Mouse (Mus musculus): ENCODE results near the gene Mbd6. TPM values are rescaled to one million over a fixed set of nuclear protein-coding genes. Genes with fewer than 3 reads are reported as not detected.

The Mbd6 gene
- polyA plus RNA-seq (2015; fragmentation: Nextera tagmentation; extraction: Ambion mirVana): 13.1 and 15.7 TPM in 2 replicates

- peak; percentile 50 for ATAC-seq
- H3K27me3 ChIP-seq (replicated peaks): no peaks in the 10 kb centered on the region
- H3K4me3 ChIP-seq (replicated peaks): peak within 1 kb of the TSS; percentile 69
- no peaks in the 10 kb centered on the region for H3K9me3 ChIP-seq
- peaks cover 51% of the 10 kb centered on the region for H3K4me1 ChIP-seq (replicated peaks)
- 0% methylated on average over 47 of the region's 65 CpGs for WGBS
- H3K4me2 ChIP-seq (replicated peaks): peak within 1 kb of the TSS; percentile 78
- H3K36me3 ChIP-seq: peaks cover 33% of the 10 kb centered on the region
- peak within 1 kb of the TSS; percentile 74 for H3K9ac ChIP-seq
- H3K27ac ChIP-seq: peak within 1 kb of the TSS; percentile 99
These were observed at the start of gene Mbd6 for GRCm38 (mm10) chr10:127288800-127289572. Gene Mbd6 (minus strand): TSS chr10:127289018.

DNA sequence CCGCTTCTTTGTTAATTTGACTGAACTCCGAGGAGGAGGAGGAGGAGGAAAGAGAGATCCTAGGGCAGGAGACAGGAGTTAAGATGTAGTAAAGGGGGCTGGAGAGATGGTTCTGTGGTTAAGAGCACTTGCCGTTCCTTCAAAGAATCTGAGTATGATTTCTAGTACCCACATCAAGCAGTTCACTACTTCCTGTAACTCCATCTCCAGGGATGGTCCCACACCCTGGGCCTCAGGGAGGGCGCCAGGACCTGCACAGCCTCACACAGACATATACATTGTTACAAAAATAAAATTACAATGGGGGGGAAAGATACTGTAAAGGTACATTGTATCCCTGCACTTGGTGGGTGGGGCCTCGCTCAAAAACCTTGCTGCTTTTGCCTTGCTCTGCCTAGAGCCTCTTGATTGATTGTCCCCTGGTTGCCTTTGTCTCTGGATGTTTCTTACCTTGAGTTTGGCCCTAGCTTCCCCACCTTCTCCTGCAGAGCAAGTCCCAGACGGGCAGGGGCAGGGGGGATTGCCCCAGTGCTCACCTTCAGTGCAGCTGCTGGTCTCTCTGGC is 48.8 kb upstream of the Mbd6 start:
- H3K4me3 ChIP-seq (replicated peaks): no peak overlapping the region
- no peaks in the 10 kb centered on the region for H3K9me3 ChIP-seq
- 87% methylated on average over 6 of the region's 6 CpGs for WGBS
- ATAC-seq: no peak
- no peak overlapping the region for H3K4me2 ChIP-seq (replicated peaks)
- peaks cover 10% of the 10 kb centered on the region for H3K27me3 ChIP-seq (replicated peaks)
- 0 out of 2 replicates have a peak, but pooled peaks cover 4% of the 10 kb centered on the region for H3K36me3 ChIP-seq
- no peak overlapping the region for H3K27ac ChIP-seq
- no peak overlapping the region for H3K9ac ChIP-seq
- peaks cover 17% of the 10 kb centered on the region for H3K4me1 ChIP-seq (replicated peaks)

- H3K36me3 ChIP-seq: 0 out of 2 replicates have a peak, but pooled peaks cover 4% of the 10 kb centered on the region
- no peak for ATAC-seq
- no peak overlapping the region for H3K27ac ChIP-seq
- no peaks in the 10 kb centered on the region for H3K9me3 ChIP-seq
- no peak overlapping the region for H3K4me3 ChIP-seq (replicated peaks)
- 50% methylated on average over 5 of the region's 5 CpGs for WGBS
- H3K4me1 ChIP-seq (replicated peaks): peaks cover 14% of the 10 kb centered on the region
- H3K27me3 ChIP-seq (replicated peaks): peaks cover 10% of the 10 kb centered on the region
- no peak overlapping the region for H3K4me2 ChIP-seq (replicated peaks)
- H3K9ac ChIP-seq: no peak overlapping the region
These were observed 48.1 kb upstream of the Mbd6 start for GRCm38 (mm10) chr10:127336952-127337351.

DNA sequence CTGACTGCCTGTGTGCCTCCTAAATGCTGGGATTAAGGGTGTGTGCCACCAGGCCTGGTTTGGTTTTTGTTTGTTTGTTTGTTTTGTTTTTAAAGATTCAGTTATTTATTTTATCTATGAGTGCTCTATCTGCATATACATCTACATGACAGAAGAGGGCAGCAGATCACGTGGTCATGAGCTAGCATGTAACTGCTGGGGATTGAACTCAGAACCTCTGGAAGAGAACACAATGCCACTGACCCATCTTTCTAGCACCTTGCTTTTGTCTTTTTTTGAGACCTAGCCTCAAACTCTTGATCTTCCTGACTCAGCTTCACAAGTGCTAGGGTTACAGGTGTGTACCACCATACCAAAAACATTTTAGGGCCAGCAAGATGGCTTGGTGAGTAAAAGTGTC is 46.5 kb upstream of the Mbd6 start:
- H3K4me1 ChIP-seq (replicated peaks): peaks cover 8% of the 10 kb centered on the region; the same call in 1 of the 2 replicates

DNA sequence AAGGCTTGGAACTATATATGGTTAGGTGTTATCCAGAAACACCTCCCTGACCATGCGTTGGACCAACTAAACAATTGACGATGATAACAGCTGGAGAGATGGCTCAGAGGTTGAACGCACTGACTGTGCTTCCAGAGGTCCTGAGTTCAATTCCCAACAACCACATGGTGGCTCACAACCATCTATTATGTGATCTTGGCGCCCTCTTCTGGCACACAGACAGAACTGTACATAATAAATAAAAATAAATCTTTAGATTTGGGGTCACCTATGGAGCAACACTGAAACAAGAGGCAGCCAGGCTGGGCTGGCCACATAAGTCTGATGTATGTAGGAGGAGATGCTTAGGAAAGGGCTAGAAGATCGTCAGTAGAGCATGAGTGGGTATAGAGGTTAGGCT is 44.3 kb upstream of the Mbd6 start:
- no peak for ATAC-seq
- H3K36me3 ChIP-seq: peaks cover 4% of the 10 kb centered on the region; the same call in 1 of the 2 replicates
- WGBS: 65% methylated on average over 5 of the region's 5 CpGs
- H3K9me3 ChIP-seq: no peaks in the 10 kb centered on the region
- no peaks in the 10 kb centered on the region for H3K4me1 ChIP-seq (replicated peaks)
- H3K27ac ChIP-seq: no peak overlapping the region
- H3K27me3 ChIP-seq (replicated peaks): peaks cover 18% of the 10 kb centered on the region
- no peak overlapping the region for H3K9ac ChIP-seq
- H3K4me2 ChIP-seq (replicated peaks): no peak overlapping the region
- H3K4me3 ChIP-seq (replicated peaks): no peak overlapping the region

More for the DNA sequence above, 46.5 kb upstream of the Mbd6 start:
- WGBS: 56% methylated on average over 1 of the region's 1 CpGs
- Histone ChIP-seq H3K27ac (no peak overlapping the region), H3K27me3 (replicated peaks) (0 out of 2 replicates have a peak, but pooled peaks cover 2% of the 10 kb centered on the region), H3K9ac (no peak overlapping the region), H3K4me3 (replicated peaks) (no peak overlapping the region), H3K36me3 (0 out of 2 replicates have a peak, but pooled peaks cover 4% of the 10 kb centered on the region), H3K9me3 (no peaks in the 10 kb centered on the region), H3K4me2 (replicated peaks) (no peak overlapping the region)
- no peak for ATAC-seq

- H3K9ac ChIP-seq: no peak overlapping the region
- H3K4me1 ChIP-seq (replicated peaks): no peaks in the 10 kb centered on the region
- 48% methylated on average over 31 of the region's 31 CpGs for WGBS
- ATAC-seq: 0 out of 2 replicates have a peak, but pooled peaks have one; percentile 29
- no peak overlapping the region for H3K4me3 ChIP-seq (replicated peaks)
- peak overlapping the region; percentile 40 for H3K4me2 ChIP-seq (replicated peaks)
- peaks cover 25% of the 10 kb centered on the region for H3K27me3 ChIP-seq (replicated peaks)
- no peak overlapping the region for H3K27ac ChIP-seq
- peaks cover 4% of the 10 kb centered on the region; the same call in 1 of the 2 replicates for H3K36me3 ChIP-seq
- no peaks in the 10 kb centered on the region for H3K9me3 ChIP-seq
These were observed 43.5 kb upstream of the Mbd6 start for GRCm38 (mm10) chr10:127332211-127332874.

DNA sequence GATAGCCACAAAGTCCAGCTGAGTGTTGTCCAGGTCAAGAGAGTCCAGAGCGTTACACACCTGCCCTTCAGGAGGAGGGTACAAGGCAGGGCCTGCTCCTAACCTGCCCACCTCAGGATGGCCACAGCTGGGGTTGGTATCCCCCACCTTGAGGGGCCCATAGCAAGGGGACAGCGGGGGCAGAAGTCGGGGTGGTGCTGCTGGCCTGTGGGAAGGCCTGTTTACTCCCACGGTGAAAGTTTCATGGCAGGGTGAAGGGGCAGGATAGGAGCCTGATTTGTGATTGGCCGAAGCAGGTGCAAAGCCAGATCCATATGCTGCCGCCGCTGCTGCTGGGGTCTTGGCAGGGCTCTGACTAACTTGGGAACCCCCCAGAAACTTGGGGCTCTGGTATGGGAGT is 41.4 kb upstream of the Mbd6 start:
- Histone ChIP-seq H3K4me1 (replicated peaks) (peaks cover 16% of the 10 kb centered on the region), H3K27me3 (replicated peaks) (peaks cover 39% of the 10 kb centered on the region), H3K27ac (no peak overlapping the region), H3K4me2 (replicated peaks) (no peak overlapping the region), H3K4me3 (replicated peaks) (no peak overlapping the region), H3K9ac (no peak overlapping the region), H3K36me3 (peaks cover 4% of the 10 kb centered on the region; the same call in 1 of the 2 replicates), H3K9me3 (no peaks in the 10 kb centered on the region)
- ATAC-seq: no peak
- WGBS: 77% methylated on average over 7 of the region's 7 CpGs

- ATAC-seq: no peak
- Histone ChIP-seq H3K4me2 (replicated peaks) (no peak overlapping the region), H3K4me3 (replicated peaks) (no peak overlapping the region), H3K9me3 (no peaks in the 10 kb centered on the region), H3K9ac (no peak overlapping the region), H3K36me3 (no peaks in the 10 kb centered on the region; the same call in 1 of the 2 replicates), H3K27me3 (replicated peaks) (peaks cover 39% of the 10 kb centered on the region), H3K4me1 (replicated peaks) (peaks cover 17% of the 10 kb centered on the region), H3K27ac (no peak overlapping the region)
- 54% methylated on average over 18 of the region's 18 CpGs for WGBS
These were observed 38.8 kb upstream of the Mbd6 start for GRCm38 (mm10) chr10:127327461-127328145.

DNA sequence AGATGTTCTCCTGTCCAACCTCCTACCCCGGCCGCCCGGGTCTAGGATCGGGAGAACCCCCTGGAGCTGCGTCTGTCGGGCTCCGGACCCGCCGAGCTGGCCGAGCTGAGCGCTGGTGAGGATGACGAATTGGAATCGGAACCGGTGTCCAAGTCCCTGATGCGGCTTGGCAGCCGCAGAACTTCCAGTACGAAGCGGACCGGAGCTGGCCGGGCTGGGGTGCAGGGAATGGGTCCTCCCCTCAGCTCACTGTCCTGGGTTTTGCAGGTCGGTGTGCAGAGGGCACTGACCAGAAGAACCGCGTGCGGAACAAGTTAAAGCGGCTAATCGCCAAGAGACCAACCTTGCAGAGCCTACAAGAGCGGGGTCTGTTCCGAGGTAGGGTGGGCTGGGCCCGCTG is 38.0 kb upstream of the Mbd6 start:
- Histone ChIP-seq H3K27ac (no peak overlapping the region), H3K36me3 (no peaks in the 10 kb centered on the region; the same call in 1 of the 2 replicates), H3K9ac (peak overlapping the region; percentile 51), H3K27me3 (replicated peaks) (peaks cover 39% of the 10 kb centered on the region), H3K4me3 (replicated peaks) (peak overlapping the region; percentile 50), H3K9me3 (no peaks in the 10 kb centered on the region), H3K4me1 (replicated peaks) (peaks cover 19% of the 10 kb centered on the region), H3K4me2 (replicated peaks) (peak overlapping the region; percentile 95)
- WGBS: 7% methylated on average over 29 of the region's 29 CpGs
- ATAC-seq: no peak

GRCm38 (mm10) chr10:127326017-127326801 is 37.4 kb upstream of the Mbd6 start:
- Histone ChIP-seq H3K9me3 (no peaks in the 10 kb centered on the region), H3K27ac (no peak overlapping the region), H3K27me3 (replicated peaks) (peaks cover 39% of the 10 kb centered on the region), H3K36me3 (no peaks in the 10 kb centered on the region; the same call in 1 of the 2 replicates), H3K4me3 (replicated peaks) (peak overlapping the region; percentile 50), H3K9ac (peak overlapping the region; percentile 51), H3K4me1 (replicated peaks) (peaks cover 19% of the 10 kb centered on the region), H3K4me2 (replicated peaks) (peak overlapping the region; percentile 95)
- 2% methylated on average over 54 of the region's 54 CpGs for WGBS
- peak; percentile 37 for ATAC-seq

DNA sequence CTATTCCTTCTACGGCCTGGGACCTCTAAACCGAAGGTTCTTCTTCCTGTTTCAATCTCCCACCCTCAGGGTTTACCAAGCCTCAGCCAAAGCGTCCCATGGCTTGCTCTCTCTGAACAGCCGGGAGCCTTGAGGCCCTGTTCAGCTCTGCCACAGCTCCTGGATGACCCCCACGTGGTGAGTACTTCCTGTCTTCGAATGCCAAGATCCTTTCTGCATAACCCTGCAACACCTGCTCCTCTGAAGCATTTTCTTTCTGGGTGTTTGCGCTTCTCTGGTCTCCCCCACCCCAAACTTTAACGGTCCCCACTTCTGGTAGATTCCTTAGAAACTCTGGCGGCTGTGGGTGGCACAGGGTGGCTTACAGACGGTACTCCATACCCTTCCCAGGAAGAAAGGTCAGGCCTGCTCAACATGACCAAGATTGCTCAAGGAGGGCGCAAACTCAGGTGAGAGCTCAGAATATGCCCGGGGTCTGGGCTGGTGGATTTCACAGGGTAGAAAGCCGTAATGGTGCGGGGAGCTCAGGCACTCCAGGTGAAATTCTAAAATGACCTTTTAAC is 36.7 kb upstream of the Mbd6 start:
- Histone ChIP-seq H3K9ac (no peak overlapping the region), H3K4me3 (replicated peaks) (peak overlapping the region; percentile 50), H3K4me2 (replicated peaks) (peak overlapping the region; percentile 95), H3K9me3 (no peaks in the 10 kb centered on the region), H3K27ac (no peak overlapping the region), H3K27me3 (replicated peaks) (peaks cover 39% of the 10 kb centered on the region), H3K36me3 (no peaks in the 10 kb centered on the region; the same call in 1 of the 2 replicates), H3K4me1 (replicated peaks) (peaks cover 19% of the 10 kb centered on the region)
- 34% methylated on average over 14 of the region's 14 CpGs for WGBS
- 0 out of 2 replicates have a peak, but pooled peaks have one; percentile 5 for ATAC-seq
